Mouse (Mus musculus): ENCODE data around the gene Tldc2. TPM values are rescaled to one million over a fixed set of nuclear protein-coding genes. Genes with fewer than 3 reads are reported as not detected.

Tldc2 gene
- polyA plus RNA-seq, 1 experiment from 2014 or later = not detected

- no peak overlapping the region for H3K27ac ChIP-seq (ENCODE audit: low read depth, low read length)
- no peaks in the 10 kb centered on the region for H3K4me1 ChIP-seq (ENCODE audit: control insufficient read depth, insufficient read depth, low read depth, low read length)
- H3K9ac ChIP-seq (ENCODE audit: low read depth, low read length) = no peak overlapping the region
- H3K4me3 ChIP-seq (ENCODE audit: low read length) = no peak overlapping the region
- no peak for ATAC-seq
- 73% methylated on average over 3 of the region's 3 CpGs for WGBS
- no peaks in the 10 kb centered on the region for H3K9me3 ChIP-seq (ENCODE audit: control insufficient read depth, low read length)
- H3K4me2 ChIP-seq (ENCODE audit: low read length) = no peak overlapping the region
- no peaks in the 10 kb centered on the region for H3K27me3 ChIP-seq (replicated peaks; ENCODE audit: control insufficient read depth, insufficient read depth, low read length)
- 0 out of 2 replicates have a peak, but pooled peaks cover 3% of the 10 kb centered on the region for H3K36me3 ChIP-seq (ENCODE audit: control insufficient read depth, insufficient read depth, low read length)
Observed at GRCm38 (mm10) chr2:157119075-157119474, 32.2 kb downstream of the Tldc2 start.

GRCm38 (mm10) chr2:157121766-157122165 lies 34.9 kb downstream of the Tldc2 start:
- H3K4me1 ChIP-seq (ENCODE audit: control insufficient read depth, insufficient read depth, low read depth, low read length) = no peaks in the 10 kb centered on the region
- no peak overlapping the region for H3K4me2 ChIP-seq (ENCODE audit: low read length)
- no peaks in the 10 kb centered on the region for H3K27me3 ChIP-seq (replicated peaks; ENCODE audit: control insufficient read depth, insufficient read depth, low read length)
- no peak overlapping the region for H3K4me3 ChIP-seq (ENCODE audit: low read length)
- H3K9ac ChIP-seq (ENCODE audit: low read depth, low read length) = no peak overlapping the region
- 92% methylated on average over 8 of the region's 8 CpGs for WGBS
- no peak for ATAC-seq
- H3K9me3 ChIP-seq (ENCODE audit: control insufficient read depth, low read length) = no peaks in the 10 kb centered on the region
- H3K36me3 ChIP-seq (ENCODE audit: control insufficient read depth, insufficient read depth, low read length) = 0 out of 2 replicates have a peak, but pooled peaks cover 3% of the 10 kb centered on the region
- no peak overlapping the region for H3K27ac ChIP-seq (ENCODE audit: low read depth, low read length)

GRCm38 (mm10) chr2:157125246-157125645 lies 38.4 kb downstream of the Tldc2 start:
- Histone ChIP-seq H3K9ac (ENCODE audit: low read depth, low read length) (no peak overlapping the region), H3K4me3 (ENCODE audit: low read length) (no peak overlapping the region), H3K36me3 (ENCODE audit: control insufficient read depth, insufficient read depth, low read length) (0 out of 2 replicates have a peak, but pooled peaks cover 1% of the 10 kb centered on the region), H3K4me1 (ENCODE audit: control insufficient read depth, insufficient read depth, low read depth, low read length) (no peaks in the 10 kb centered on the region), H3K4me2 (ENCODE audit: low read length) (no peak overlapping the region), H3K27me3 (replicated peaks; ENCODE audit: control insufficient read depth, insufficient read depth, low read length) (no peaks in the 10 kb centered on the region), H3K27ac (ENCODE audit: low read depth, low read length) (no peak overlapping the region), H3K9me3 (ENCODE audit: control insufficient read depth, low read length) (no peaks in the 10 kb centered on the region)
- WGBS = 90% methylated on average over 3 of the region's 3 CpGs
- no peak for ATAC-seq

- no peaks in the 10 kb centered on the region for H3K4me1 ChIP-seq (ENCODE audit: control insufficient read depth, insufficient read depth, low read depth, low read length)
- no peak overlapping the region for H3K9ac ChIP-seq (ENCODE audit: low read depth, low read length)
- H3K36me3 ChIP-seq (ENCODE audit: control insufficient read depth, insufficient read depth, low read length) = no peaks in the 10 kb centered on the region
- ATAC-seq = no peak
- H3K9me3 ChIP-seq (ENCODE audit: control insufficient read depth, low read length) = no peaks in the 10 kb centered on the region
- H3K27me3 ChIP-seq (replicated peaks; ENCODE audit: control insufficient read depth, insufficient read depth, low read length) = no peaks in the 10 kb centered on the region
- 88% methylated on average over 3 of the region's 3 CpGs for WGBS
- no peak overlapping the region for H3K4me2 ChIP-seq (ENCODE audit: low read length)
- H3K4me3 ChIP-seq (ENCODE audit: low read length) = no peak overlapping the region
- H3K27ac ChIP-seq (ENCODE audit: low read depth, low read length) = no peak overlapping the region
Observed at GRCm38 (mm10) chr2:157127370-157127769, 40.5 kb downstream of the Tldc2 start.

GRCm38 (mm10) chr2:157128072-157128471 lies 41.2 kb downstream of the Tldc2 start:
- WGBS = 72% methylated on average over 4 of the region's 4 CpGs
- no peak overlapping the region for H3K9ac ChIP-seq (ENCODE audit: low read depth, low read length)
- H3K4me3 ChIP-seq (ENCODE audit: low read length) = no peak overlapping the region
- no peak overlapping the region for H3K4me2 ChIP-seq (ENCODE audit: low read length)
- H3K9me3 ChIP-seq (ENCODE audit: control insufficient read depth, low read length) = no peaks in the 10 kb centered on the region
- no peaks in the 10 kb centered on the region for H3K4me1 ChIP-seq (ENCODE audit: control insufficient read depth, insufficient read depth, low read depth, low read length)
- no peaks in the 10 kb centered on the region for H3K27me3 ChIP-seq (replicated peaks; ENCODE audit: control insufficient read depth, insufficient read depth, low read length)
- H3K36me3 ChIP-seq (ENCODE audit: control insufficient read depth, insufficient read depth, low read length) = no peaks in the 10 kb centered on the region
- no peak for ATAC-seq
- no peak overlapping the region for H3K27ac ChIP-seq (ENCODE audit: low read depth, low read length)

- no peak for ATAC-seq
- no peak overlapping the region for H3K4me2 ChIP-seq (ENCODE audit: low read length)
- H3K27ac ChIP-seq (ENCODE audit: low read depth, low read length) = no peak overlapping the region
- H3K9me3 ChIP-seq (ENCODE audit: control insufficient read depth, low read length) = no peaks in the 10 kb centered on the region
- H3K36me3 ChIP-seq (ENCODE audit: control insufficient read depth, insufficient read depth, low read length) = no peaks in the 10 kb centered on the region
- H3K4me1 ChIP-seq (ENCODE audit: control insufficient read depth, insufficient read depth, low read depth, low read length) = peaks cover 4% of the 10 kb centered on the region
- no peak overlapping the region for H3K9ac ChIP-seq (ENCODE audit: low read depth, low read length)
- H3K27me3 ChIP-seq (replicated peaks; ENCODE audit: control insufficient read depth, insufficient read depth, low read length) = no peaks in the 10 kb centered on the region
- WGBS = 90% methylated on average over 4 of the region's 4 CpGs
- H3K4me3 ChIP-seq (ENCODE audit: low read length) = no peak overlapping the region
Observed at GRCm38 (mm10) chr2:157129096-157129495, 42.2 kb downstream of the Tldc2 start.

- H3K4me2 ChIP-seq (ENCODE audit: low read length) = no peak overlapping the region
- no peak overlapping the region for H3K27ac ChIP-seq (ENCODE audit: low read depth, low read length)
- ATAC-seq = no peak
- H3K27me3 ChIP-seq (replicated peaks; ENCODE audit: control insufficient read depth, insufficient read depth, low read length) = no peaks in the 10 kb centered on the region
- H3K9ac ChIP-seq (ENCODE audit: low read depth, low read length) = no peak overlapping the region
- H3K4me1 ChIP-seq (ENCODE audit: control insufficient read depth, insufficient read depth, low read depth, low read length) = peaks cover 4% of the 10 kb centered on the region
- no peak overlapping the region for H3K4me3 ChIP-seq (ENCODE audit: low read length)
- 81% methylated on average over 11 of the region's 11 CpGs for WGBS
- H3K36me3 ChIP-seq (ENCODE audit: control insufficient read depth, insufficient read depth, low read length) = no peaks in the 10 kb centered on the region
- no peaks in the 10 kb centered on the region for H3K9me3 ChIP-seq (ENCODE audit: control insufficient read depth, low read length)
Observed at GRCm38 (mm10) chr2:157129601-157130164, 42.8 kb downstream of the Tldc2 start.

- 84% methylated on average over 8 of the region's 8 CpGs for WGBS
- Histone ChIP-seq H3K36me3 (ENCODE audit: control insufficient read depth, insufficient read depth, low read length) (no peaks in the 10 kb centered on the region), H3K4me1 (ENCODE audit: control insufficient read depth, insufficient read depth, low read depth, low read length) (peaks cover 4% of the 10 kb centered on the region), H3K27me3 (replicated peaks; ENCODE audit: control insufficient read depth, insufficient read depth, low read length) (no peaks in the 10 kb centered on the region), H3K9ac (ENCODE audit: low read depth, low read length) (no peak overlapping the region), H3K9me3 (ENCODE audit: control insufficient read depth, low read length) (no peaks in the 10 kb centered on the region), H3K4me3 (ENCODE audit: low read length) (no peak overlapping the region), H3K4me2 (ENCODE audit: low read length) (no peak overlapping the region), H3K27ac (ENCODE audit: low read depth, low read length) (no peak overlapping the region)
- ATAC-seq = no peak
Observed at GRCm38 (mm10) chr2:157130813-157131514, 44.1 kb downstream of the Tldc2 start.

- no peak overlapping the region for H3K4me3 ChIP-seq (ENCODE audit: low read length)
- no peaks in the 10 kb centered on the region for H3K36me3 ChIP-seq (ENCODE audit: control insufficient read depth, insufficient read depth, low read length)
- WGBS = 93% methylated on average over 1 of the region's 1 CpGs
- peaks cover 4% of the 10 kb centered on the region for H3K4me1 ChIP-seq (ENCODE audit: control insufficient read depth, insufficient read depth, low read depth, low read length)
- H3K9ac ChIP-seq (ENCODE audit: low read depth, low read length) = no peak overlapping the region
- ATAC-seq = no peak
- H3K9me3 ChIP-seq (ENCODE audit: control insufficient read depth, low read length) = no peaks in the 10 kb centered on the region
- no peaks in the 10 kb centered on the region for H3K27me3 ChIP-seq (replicated peaks; ENCODE audit: control insufficient read depth, insufficient read depth, low read length)
- no peak overlapping the region for H3K4me2 ChIP-seq (ENCODE audit: low read length)
- H3K27ac ChIP-seq (ENCODE audit: low read depth, low read length) = no peak overlapping the region
Observed at GRCm38 (mm10) chr2:157132086-157132485, 45.2 kb downstream of the Tldc2 start.
